Mouse (Mus musculus) thymus, postnatal 14 days (tissue): ENCODE measurements around the gene Zbtb9.
A peak's percentile ranks its signal among the peaks of the same experiment; 100 is the strongest.

ENCODE experiments used
- DNase-seq: peaks from one replicate; pipeline ENCODE4 v3.0.0; 2021

Gene Zbtb9

DNA sequence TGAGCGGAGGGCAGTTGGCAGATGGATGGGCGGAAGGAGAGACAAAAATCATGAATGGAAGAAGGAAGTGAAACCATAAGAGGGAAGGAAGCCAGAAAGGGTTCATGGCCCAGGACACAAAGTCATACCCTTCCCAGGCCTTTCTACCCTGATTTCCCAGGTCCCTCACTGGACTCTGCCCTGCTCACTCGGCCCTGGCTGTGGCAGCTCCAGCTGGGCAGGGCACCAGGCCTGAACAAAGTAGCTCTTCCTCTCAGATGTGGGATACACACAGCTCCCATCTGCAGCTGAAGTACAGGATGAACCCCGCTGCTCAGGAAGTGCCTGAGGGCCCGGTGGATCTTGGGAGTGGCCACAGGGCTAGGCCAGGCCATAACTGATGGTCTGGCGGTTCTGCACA is 69.9 kb downstream of the Zbtb9 start:
- no peak for DNase-seq

DNA sequence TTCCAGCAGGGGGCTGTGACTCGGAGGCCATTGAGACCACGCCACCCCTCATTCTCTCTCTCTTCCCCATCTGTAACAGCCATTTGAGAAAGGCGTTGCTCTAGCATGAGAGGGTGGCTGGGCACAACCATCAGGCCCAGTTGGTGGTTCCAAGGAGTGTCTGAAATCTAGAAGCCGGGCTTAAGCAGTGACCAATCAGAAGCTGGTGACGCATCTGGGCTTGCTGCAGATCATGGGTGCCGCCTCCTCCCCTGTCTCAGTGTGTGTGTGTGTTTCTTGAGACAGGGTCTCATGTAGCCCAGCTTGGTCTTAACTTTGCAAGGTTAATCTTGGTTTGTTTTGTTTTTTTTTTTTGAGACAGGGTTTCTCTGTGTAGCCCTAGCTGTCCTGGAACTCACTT is 72.2 kb downstream of the Zbtb9 start:
- DNase-seq, result no peak

DNA sequence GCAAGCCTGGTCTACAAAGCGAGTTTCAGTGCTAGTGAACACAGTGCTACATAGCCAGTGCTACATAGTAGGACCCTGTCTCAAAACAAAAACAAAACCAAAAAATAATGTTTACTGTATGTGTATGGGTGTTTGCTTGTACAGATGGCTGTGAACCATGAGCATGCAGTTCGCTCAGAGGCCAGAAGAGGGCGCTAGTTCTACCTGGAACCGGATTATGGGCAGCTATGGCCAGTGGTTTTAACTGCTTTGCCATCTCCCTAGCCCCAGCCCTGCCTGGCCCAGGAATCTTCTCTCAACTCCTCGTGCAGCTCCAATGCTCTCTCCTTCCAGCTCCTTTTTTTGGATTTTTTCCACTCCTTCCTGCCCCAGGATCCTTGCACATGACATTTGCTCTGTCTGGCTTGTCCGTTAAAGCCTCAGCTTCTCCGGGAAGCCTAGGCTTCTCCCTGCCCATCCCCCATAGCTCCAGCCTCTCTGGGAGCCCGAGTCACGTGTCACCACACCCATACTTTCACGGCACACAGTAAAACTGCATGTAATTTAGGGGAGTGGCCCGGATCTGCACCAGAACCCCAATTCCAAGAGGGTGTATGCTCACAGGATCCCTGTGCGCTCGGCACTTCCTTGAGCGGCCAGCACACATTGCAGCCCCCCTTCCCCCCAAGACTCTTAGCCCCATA is 74.9 kb downstream of the Zbtb9 start:
- no peak for DNase-seq

DNA sequence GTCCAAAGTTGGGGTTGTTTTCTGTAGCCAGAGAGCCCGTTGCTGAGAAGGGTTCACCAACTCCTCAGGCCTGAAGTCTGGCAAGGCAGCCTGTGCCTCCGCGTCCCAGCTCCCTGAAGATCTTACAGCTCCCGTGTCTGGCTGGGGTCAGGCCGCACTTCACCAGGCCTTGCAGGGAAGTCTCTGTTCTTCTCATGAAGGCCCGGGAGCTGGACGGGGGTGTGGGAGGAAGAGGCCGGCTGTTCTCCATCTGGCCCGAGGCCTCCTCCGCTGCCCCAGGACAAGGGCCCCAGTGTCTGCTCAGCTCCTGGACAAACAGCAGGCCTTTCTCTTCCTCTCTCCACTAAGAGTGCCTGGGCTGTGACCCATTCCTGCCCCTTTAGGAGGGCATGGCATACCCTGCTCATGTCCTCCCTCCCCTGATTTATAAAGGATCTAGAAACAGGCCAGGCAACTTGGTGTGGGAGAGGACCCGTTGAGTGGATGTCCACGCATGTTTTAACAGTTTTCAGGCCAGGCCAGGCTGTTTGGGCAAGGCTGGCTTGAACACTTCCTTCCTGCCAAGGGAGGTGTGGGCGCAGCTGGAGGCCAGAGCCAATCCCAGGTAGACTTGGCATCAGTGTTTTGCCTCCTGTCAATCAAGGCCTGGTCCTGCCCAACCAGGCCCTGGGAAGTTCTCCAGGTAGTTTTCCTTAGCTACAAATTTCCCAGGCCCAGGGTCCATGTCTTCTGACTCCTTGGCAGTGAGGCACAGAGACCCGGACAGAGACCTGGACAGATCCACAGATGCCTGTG is 75.7 kb downstream of the Zbtb9 start:
- DNase-seq, result no peak

DNA sequence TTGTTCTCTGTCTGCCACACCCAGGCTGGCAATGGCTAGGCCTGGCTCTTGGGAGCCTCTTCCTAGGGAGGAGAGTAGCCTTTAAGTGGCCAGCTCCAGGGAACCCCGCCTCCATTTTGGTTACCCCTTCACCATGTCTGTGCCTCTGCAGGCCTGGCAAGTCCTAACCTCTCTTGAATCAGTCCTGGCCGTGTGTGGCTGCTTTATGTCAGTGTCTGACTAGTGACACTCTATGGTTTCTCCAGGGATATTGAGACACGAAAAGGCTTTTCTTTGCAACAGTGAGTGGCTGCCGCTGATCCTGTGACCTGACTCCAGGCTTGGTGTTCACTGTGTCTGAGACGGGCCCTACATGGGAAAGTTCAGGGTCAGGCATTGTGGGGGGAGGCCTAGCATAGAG is 77.9 kb downstream of the Zbtb9 start:
- no peak for DNase-seq

DNA sequence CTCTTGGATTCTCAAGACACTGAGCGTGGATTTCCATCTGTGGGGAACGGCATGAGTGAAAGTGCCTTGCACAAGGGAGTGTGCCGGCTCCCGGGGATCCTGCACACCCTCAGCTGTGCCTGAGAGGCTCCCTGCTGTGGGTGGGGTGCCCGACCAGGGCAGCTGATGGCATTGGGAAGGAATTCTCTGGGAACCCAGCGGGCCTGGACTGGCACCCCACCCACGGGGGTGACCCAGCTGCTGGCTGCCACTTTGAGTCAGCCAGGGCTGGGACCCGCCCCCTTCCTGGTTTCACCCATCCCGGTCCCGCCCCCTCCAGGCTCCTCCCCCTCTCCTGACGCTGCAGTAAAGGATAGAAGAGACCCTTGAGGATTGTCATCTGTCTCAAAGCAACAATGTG is 78.5 kb downstream of the Zbtb9 start:
- DNase-seq, result peak; percentile 82

DNA sequence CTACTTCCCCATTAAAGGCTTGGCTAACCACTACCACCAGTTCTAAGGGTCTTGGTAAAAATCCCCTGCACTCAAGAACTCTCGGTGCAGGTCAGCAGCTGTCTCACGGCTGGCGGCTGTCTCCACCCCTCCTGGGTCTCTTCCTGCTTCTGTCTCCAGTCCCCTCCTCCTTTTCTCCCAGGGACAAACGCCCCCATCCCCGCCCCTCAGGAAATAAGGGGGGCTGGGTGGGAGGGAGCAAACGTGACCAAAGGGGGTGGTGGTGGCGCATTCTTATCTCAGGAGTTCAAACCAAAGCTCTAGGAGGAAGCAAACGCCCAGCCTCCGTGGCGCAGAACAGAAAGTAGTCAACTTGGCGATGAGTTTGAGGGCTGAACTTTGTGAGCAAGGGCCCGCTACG is 83.2 kb downstream of the Zbtb9 start:
- DNase-seq, result peak; percentile 87

DNA sequence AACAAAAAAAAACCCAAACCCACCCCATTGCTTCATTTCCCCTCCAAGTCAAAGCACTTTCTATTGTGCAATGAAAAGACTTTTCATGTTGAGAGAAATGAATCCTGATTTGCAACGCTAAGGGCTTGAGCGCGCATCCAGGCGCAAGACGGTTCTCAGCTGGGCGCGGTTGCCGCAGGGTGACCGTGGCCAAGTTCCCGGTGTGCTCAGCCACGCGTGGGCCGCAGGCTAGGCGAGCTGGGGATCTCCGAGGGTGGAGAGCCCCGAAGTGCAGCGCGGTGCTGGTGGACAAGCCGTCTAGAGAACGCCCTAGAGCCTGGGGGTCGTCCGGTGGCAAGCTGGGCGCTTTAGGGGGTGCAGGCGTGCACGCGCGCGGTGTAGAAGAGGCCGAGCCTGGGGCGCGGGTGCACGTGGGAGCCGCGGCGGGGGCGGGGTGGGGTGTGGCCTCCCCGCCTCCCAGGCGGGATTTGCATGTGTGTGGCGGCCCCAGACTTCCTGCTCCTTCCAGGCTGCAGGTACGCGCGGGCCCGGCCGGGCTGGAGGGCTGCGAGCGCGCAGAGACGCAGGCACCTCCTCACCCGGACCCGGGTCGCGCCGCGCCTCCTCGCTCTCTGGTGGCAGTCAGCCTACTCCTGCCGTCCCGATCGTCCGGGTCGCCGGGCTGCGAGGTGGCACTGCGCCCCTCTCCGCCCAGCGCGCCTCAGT is 84.0 kb downstream of the Zbtb9 start, which contains the start of gene Itpr3:
Gene Itpr3 (plus strand): TSS at position 493 of the 705 bp plus-strand sequence.
- peak; percentile 94 for DNase-seq

DNA sequence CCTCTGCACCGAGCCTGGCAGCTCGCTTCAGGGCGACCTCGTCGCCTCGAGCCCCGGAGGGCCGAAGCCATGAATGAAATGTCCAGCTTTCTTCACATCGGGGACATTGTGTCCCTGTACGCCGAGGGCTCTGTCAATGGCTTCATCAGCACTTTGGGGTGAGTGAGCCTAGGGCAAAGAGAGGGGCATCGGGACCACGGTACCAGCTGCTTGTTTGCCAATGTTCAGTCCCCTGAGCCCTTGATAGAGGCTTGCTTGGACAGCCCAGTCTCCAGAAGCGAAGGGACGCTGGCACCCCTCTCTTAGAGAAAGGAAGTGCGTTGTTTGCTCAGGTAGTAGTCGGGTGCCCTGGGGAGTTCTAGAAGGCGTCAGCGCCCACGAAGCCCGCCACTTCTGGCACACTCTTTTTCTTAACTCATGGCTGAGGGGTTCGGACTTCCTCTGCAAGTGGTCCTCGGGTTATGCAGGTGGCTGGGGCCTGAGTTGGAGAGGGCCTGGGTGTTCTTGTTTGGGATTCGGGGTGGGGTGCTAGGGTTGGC is 84.6 kb downstream of the Zbtb9 start:
- DNase-seq, result peak; percentile 51
